Mouse (Mus musculus): ENCODE data around the gene E130311K13Rik.

- TF ChIP-seq POLR2A (IDR thresholded peaks at IDR 0.05; ENCODE audit: insufficient read depth, low read depth, low read length) (no peak), CTCF (IDR thresholded peaks at IDR 0.05; ENCODE audit: insufficient read depth, low read depth, low read length) (no peak)
Observed at GRCm38 (mm10) chr3:63964922-63965249, 35.6 kb upstream of the E130311K13Rik start.

All from olfactory bulb, adult 2 months (tissue).